Mouse (Mus musculus) small intestine, adult 2 months (tissue): ENCODE measurements at regions not wholly inside any gene's neighbourhood (a gene's known extent, or its start where the extent isn't known, plus 50 kb on each side); places are given as distances from the start of the nearest gene placed in this dataset.

ENCODE experiments used
- H3K27ac ChIP-seq: fragments of 200-500 bp; 2 replicates; pipeline ENCODE4 v1.5.1; 2012; ENCODE audit warnings: low read depth, low read length, control low read depth, inconsistent platforms; ENCODE audit not compliant: insufficient read depth
- H3K27me3 ChIP-seq: fragments of 200-500 bp; 2 replicates; pipeline ENCODE4 v1.6.1; 2012; ENCODE audit warnings: mild to moderate bottlenecking, moderate library complexity, low read length, inconsistent platforms; ENCODE audit not compliant: control insufficient read depth, insufficient read depth
- H3K36me3 ChIP-seq: fragments of 200-500 bp; 2 replicates; pipeline ENCODE4 v1.6.1; 2012; ENCODE audit warnings: mild to moderate bottlenecking, low read length, control low read depth, inconsistent platforms; ENCODE audit not compliant: control insufficient read depth, insufficient read depth
- H3K4me1 ChIP-seq: fragments of 200-500 bp; 2 replicates; pipeline ENCODE4 v1.6.1; 2012; ENCODE audit warnings: low read length, inconsistent platforms, mixed read lengths; ENCODE audit not compliant: control insufficient read depth, insufficient read depth, insufficient read length
- H3K4me3 ChIP-seq: fragments of 200-500 bp; 2 replicates; pipeline ENCODE4 v1.5.1; 2012; ENCODE audit warnings: low read depth, mild to moderate bottlenecking, control low read depth, inconsistent platforms, low read length, moderate library complexity
- CTCF ChIP-seq: fragments of 200-500 bp; IDR thresholded peaks from 2 replicates; pipeline ENCODE4 v1.5.1; 2012; ENCODE audit warnings: low read depth, mild to moderate bottlenecking, control low read depth, inconsistent platforms, low read length, moderate library complexity, mixed read lengths; ENCODE audit not compliant: insufficient replicate concordance, insufficient read length; ENCODE audit errors: extremely low read depth
- POLR2A ChIP-seq: fragments of 200-500 bp; IDR thresholded peaks from 2 replicates; pipeline ENCODE4 v1.6.1; 2012; ENCODE audit warnings: low read depth, mild to moderate bottlenecking, control low read depth, inconsistent platforms, low read length, moderate library complexity
- WGBS: fragments of 180-500 bp; shearing (Covaris S2); methylation state at CpG from one replicate; pipeline ENCODE4 v1.1.7; 2018; 5-methylcytosine and 5-hydroxymethylcytosine counted together

DNA sequence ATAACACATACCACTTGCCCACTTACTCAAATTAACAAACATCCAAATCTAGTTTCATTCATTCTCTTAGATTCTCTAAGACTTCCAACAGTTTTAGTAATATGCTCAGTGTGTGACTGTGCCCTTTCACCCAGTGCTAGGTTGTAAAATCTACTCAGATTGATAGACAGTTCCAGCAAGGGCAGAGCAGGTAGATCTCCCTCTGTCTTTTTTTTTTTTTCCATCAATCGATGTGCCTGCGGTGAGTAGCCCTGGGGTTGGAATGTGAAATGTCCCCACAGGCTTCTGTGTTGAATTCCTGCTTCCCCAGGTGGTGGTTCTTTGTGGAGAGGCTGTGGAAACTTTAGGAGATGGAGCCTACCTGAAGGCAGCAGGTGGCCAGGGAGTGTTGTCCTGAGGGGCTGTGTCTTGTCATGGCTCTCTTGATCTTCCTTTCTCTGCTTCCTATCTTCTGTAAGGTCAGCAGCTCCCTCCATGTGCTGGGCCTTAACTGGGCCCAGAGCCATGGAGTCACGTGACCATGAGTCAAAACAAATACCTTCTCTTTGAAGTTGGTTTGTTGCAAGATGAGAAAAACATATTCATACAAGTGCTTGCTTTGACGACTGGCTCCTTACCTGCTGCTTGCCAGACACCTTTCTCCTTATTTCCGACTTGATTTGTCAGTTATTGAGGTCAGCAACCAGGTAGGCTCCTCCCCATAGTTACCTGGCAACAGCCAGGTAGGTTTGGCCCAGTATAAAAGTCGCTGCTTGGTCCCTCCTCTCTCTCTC lies 394.5 kb downstream of the Etnk1 start:
- H3K27me3 ChIP-seq: no peaks in the 10 kb centered on the region
- 15% methylated on average over 6 of the region's 6 CpGs for WGBS
- no peaks in the 10 kb centered on the region for H3K4me1 ChIP-seq
- no peak for TF ChIP-seq POLR2A
- TF ChIP-seq CTCF: no peak
- H3K36me3 ChIP-seq: no peaks in the 10 kb centered on the region
- no peak overlapping the region for H3K27ac ChIP-seq
- H3K4me3 ChIP-seq: no peak overlapping the region

DNA sequence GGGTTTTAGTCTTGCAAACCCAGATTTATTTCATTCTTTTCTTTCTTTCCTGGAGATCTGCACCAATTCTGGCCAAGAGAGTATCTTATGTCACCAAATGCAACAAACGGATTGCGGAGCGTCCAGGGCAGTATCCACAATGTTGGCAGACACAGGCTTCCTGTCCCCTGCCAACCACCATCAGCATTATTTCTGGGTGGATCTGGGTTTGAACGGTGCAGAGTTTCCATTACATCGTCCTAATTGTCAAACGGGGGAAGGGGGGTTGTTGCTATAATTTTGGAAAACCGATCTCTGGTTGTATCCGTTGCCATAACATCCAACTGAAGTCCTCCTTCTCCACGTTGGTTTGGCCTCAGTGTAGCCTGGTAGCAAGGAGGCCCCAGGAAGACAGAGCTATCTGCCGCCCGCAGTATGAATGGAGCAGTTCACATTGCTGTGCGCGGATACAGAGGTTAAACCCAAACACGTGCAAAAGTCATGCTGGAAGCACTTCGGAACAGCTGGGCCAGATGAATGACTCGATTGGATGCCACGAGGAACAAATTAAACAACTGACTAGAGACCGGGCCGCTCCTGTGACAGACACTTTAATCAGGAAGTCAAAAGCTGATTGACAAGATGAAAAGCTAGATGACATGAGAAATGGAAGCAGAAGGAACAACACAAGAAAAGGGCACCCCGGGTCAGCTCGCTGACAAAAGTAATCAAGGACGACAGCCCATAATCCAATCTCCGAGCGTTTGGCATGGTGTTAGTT lies 404.5 kb downstream of the Etnk1 start:
- H3K27me3 ChIP-seq: no peaks in the 10 kb centered on the region
- TF ChIP-seq POLR2A (no peak), CTCF (no peak)
- H3K27ac ChIP-seq: no peak overlapping the region
- 86% methylated on average over 24 of the region's 24 CpGs for WGBS
- H3K4me1 ChIP-seq: no peaks in the 10 kb centered on the region
- no peaks in the 10 kb centered on the region for H3K36me3 ChIP-seq
- no peak overlapping the region for H3K4me3 ChIP-seq

DNA sequence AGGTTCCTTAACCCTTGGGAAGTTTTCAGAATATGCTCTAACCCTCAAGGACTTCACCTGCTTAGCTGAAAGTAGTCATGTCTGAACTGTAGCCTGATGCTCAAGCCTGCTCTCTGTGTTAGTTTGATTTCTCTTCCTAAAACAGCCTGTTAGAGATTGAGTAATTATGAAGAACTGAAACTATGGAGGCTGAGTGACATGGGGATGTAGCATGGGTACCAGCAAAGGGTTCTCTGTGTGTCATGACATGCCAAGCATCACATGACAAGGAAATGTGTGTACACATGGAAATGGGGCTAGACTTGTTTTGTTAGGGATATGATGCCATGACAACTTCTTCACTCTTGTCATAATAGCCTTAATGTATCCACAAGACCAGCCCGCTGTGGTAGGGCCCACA lies 412.2 kb downstream of the Etnk1 start:
- Histone ChIP-seq H3K27ac (no peak overlapping the region), H3K27me3 (no peaks in the 10 kb centered on the region), H3K4me1 (no peaks in the 10 kb centered on the region), H3K4me3 (no peak overlapping the region), H3K36me3 (no peaks in the 10 kb centered on the region)
- no peak for TF ChIP-seq POLR2A
- no peak for TF ChIP-seq CTCF
- 87% methylated on average over 1 of the region's 1 CpGs for WGBS

DNA sequence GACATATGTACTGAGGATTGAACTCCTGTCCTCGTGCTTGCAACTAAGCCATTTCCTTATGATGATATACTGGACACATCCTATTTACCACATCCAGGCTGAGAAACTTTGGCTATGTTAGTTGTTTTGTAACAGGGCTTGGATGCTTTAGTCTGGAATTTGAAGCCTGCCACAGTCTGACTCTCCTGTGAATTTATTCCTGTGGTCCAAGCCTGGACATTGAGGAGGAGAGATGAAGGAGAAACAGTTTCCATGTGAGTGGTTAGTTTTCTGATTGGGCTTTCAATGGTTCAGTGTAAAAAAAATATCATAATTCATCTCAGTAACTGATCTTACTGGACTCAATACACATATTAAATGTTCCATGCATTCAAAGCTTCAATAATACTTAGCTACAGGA lies 422.6 kb downstream of the Etnk1 start:
- no peak for TF ChIP-seq CTCF
- no peak for TF ChIP-seq POLR2A
- Histone ChIP-seq H3K4me3 (no peak overlapping the region), H3K36me3 (no peaks in the 10 kb centered on the region), H3K4me1 (no peaks in the 10 kb centered on the region), H3K27me3 (no peaks in the 10 kb centered on the region), H3K27ac (no peak overlapping the region)
- WGBS: 70% methylated on average over 1 of the region's 1 CpGs

DNA sequence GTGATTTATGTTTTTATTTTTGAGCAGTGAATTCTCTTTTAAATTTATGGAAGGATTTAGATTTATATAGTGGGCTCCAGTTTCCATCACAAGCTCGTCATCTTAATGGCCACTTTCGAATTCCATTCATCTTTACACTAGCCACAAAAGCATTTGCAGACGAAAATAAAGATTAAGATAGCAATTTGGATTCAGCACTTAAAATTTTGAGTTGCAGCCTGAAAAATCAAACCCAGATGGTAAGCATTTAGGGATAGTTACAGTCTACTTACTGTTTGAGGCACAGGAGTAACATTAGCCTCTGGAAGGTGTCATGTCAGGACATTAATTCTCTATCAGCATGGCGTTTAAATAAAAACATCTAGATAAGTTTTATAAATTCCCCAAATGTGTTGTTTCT lies 423.2 kb downstream of the Etnk1 start:
- H3K27ac ChIP-seq: no peak overlapping the region
- TF ChIP-seq CTCF (no peak), POLR2A (no peak)
- H3K4me3 ChIP-seq: no peak overlapping the region
- H3K36me3 ChIP-seq: no peaks in the 10 kb centered on the region
- no peaks in the 10 kb centered on the region for H3K4me1 ChIP-seq
- WGBS: 73% methylated on average over 4 of the region's 4 CpGs
- H3K27me3 ChIP-seq: no peaks in the 10 kb centered on the region

DNA sequence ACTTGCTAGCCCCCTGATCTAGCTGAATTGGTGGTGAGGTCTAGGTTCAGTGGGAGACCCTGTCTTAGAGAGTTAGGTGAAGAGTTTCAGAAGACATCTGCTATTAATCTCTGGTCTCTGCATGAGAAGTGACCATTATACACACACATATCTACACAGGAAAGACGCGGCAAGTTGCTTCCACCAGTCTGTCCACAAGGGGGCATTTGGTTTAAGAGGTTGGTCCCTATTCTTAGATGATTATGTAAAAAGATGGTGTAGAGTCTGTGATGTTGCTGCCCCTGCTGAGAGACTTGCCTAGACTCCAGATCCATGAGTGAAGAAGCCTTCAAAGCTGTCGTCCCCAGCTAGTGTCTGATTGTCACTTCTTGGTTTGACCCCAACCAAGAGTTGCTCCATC lies 425.5 kb downstream of the Etnk1 start:
- TF ChIP-seq POLR2A (no peak), CTCF (no peak)
- H3K27me3 ChIP-seq: no peaks in the 10 kb centered on the region
- H3K27ac ChIP-seq: no peak overlapping the region
- no peaks in the 10 kb centered on the region for H3K4me1 ChIP-seq
- 85% methylated on average over 3 of the region's 3 CpGs for WGBS
- no peaks in the 10 kb centered on the region for H3K36me3 ChIP-seq
- no peak overlapping the region for H3K4me3 ChIP-seq

DNA sequence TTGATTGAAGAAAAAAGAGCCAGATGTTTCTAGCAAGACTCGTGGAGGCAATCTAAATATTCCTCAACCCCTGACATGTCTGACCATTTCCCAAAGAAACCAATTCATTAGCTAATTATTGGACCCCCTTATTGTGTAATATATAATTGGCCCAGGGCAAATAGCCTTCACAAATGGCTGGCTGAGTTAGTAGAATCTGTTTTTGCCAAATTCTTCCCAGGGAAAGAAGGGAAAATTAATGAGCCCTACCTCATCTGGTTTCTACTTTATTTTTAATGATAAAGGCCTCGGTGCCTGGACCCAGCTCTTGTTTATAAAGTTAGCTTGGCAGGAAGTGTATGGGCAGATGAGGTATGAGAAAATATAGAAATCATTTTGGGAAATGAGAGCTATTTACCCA lies 428.5 kb downstream of the Etnk1 start:
- H3K4me3 ChIP-seq: no peak overlapping the region
- no peak overlapping the region for H3K27ac ChIP-seq
- H3K27me3 ChIP-seq: no peaks in the 10 kb centered on the region
- H3K4me1 ChIP-seq: no peaks in the 10 kb centered on the region
- TF ChIP-seq CTCF (no peak), POLR2A (no peak)
- 62% methylated on average over 2 of the region's 2 CpGs for WGBS
- H3K36me3 ChIP-seq: no peaks in the 10 kb centered on the region
